Mouse (Mus musculus): ENCODE results near the gene Srgap1. TPM values are rescaled to one million over a fixed set of nuclear protein-coding genes. Genes with fewer than 3 reads are reported as not detected.

Srgap1 gene
- total RNA-seq, 1 experiment from 2014 or later = 0.14 TPM

- peak; percentile 90 for ATAC-seq (replicated peaks; ENCODE audit: low read depth, poor library complexity, severe bottlenecking)
Measured at GRCm38 (mm10) chr10:121731048-121731725, 315.9 kb downstream of the Srgap1 start.

Other genes with a start within 250 kb of the Srgap1 start
- gene Rxylt1, start 50.1 kb upstream of the Srgap1 start, total RNA-seq (2017) = 44.4 and 63.6 TPM in 2 replicates